Mouse (Mus musculus): ENCODE measurements at regions not wholly inside any gene's neighbourhood (a gene's known extent, or its start where the extent isn't known, plus 50 kb on each side); places are given as distances from the start of the nearest gene placed in this dataset.

- Histone ChIP-seq H3K36me3 (no peaks in the 10 kb centered on the region), H3K27me3 (no peaks in the 10 kb centered on the region), H3K9me3 (no peaks in the 10 kb centered on the region), H3K27ac (replicated peaks) (no peak overlapping the region), H3K9ac (replicated peaks) (no peak overlapping the region), H3K4me3 (no peak overlapping the region), H3K4me1 (no peaks in the 10 kb centered on the region), H3K4me2 (replicated peaks) (no peak overlapping the region)
- no peak for ATAC-seq (ENCODE audit: low FRiP score, low read depth)
- 80% methylated on average over 2 of the region's 2 CpGs for WGBS
Observed at GRCm38 (mm10) chr4:70952671-70953070, 417.9 kb upstream of the Megf9 start.

- Histone ChIP-seq H3K27me3 (no peaks in the 10 kb centered on the region), H3K4me1 (no peaks in the 10 kb centered on the region), H3K4me3 (no peak overlapping the region), H3K4me2 (replicated peaks) (no peak overlapping the region), H3K27ac (replicated peaks) (no peak overlapping the region), H3K9ac (replicated peaks) (no peak overlapping the region), H3K9me3 (no peaks in the 10 kb centered on the region), H3K36me3 (no peaks in the 10 kb centered on the region)
- no peak for ATAC-seq (ENCODE audit: low FRiP score, low read depth)
- 89% methylated on average over 2 of the region's 2 CpGs for WGBS
Observed at GRCm38 (mm10) chr4:70940146-70940545, 405.4 kb upstream of the Megf9 start.

- Histone ChIP-seq H3K27me3 (no peaks in the 10 kb centered on the region), H3K4me3 (no peak overlapping the region), H3K27ac (replicated peaks) (no peak overlapping the region), H3K36me3 (no peaks in the 10 kb centered on the region), H3K4me2 (replicated peaks) (no peak overlapping the region), H3K4me1 (no peaks in the 10 kb centered on the region), H3K9ac (replicated peaks) (no peak overlapping the region), H3K9me3 (no peaks in the 10 kb centered on the region)
- ATAC-seq (ENCODE audit: low FRiP score, low read depth) = no peak
Observed at GRCm38 (mm10) chr4:70934140-70934539, 399.3 kb upstream of the Megf9 start.

GRCm38 (mm10) chr4:70921972-70922692 is 387.3 kb upstream of the Megf9 start:
- Histone ChIP-seq H3K36me3 (no peaks in the 10 kb centered on the region), H3K9ac (replicated peaks) (no peak overlapping the region), H3K27ac (replicated peaks) (no peak overlapping the region), H3K4me3 (no peak overlapping the region), H3K4me1 (no peaks in the 10 kb centered on the region), H3K4me2 (replicated peaks) (no peak overlapping the region), H3K9me3 (no peaks in the 10 kb centered on the region), H3K27me3 (no peaks in the 10 kb centered on the region)
- peak; percentile 79 for ATAC-seq (ENCODE audit: low FRiP score, low read depth)
- 38% methylated on average over 3 of the region's 3 CpGs for WGBS

GRCm38 (mm10) chr4:70914566-70914965 is 379.8 kb upstream of the Megf9 start:
- no peaks in the 10 kb centered on the region for H3K4me1 ChIP-seq
- H3K27ac ChIP-seq (replicated peaks) = no peak overlapping the region
- H3K9me3 ChIP-seq = no peaks in the 10 kb centered on the region
- no peak overlapping the region for H3K9ac ChIP-seq (replicated peaks)
- H3K27me3 ChIP-seq = no peaks in the 10 kb centered on the region
- no peak for ATAC-seq (ENCODE audit: low FRiP score, low read depth)
- H3K4me3 ChIP-seq = no peak overlapping the region
- no peaks in the 10 kb centered on the region for H3K36me3 ChIP-seq
- no peak overlapping the region for H3K4me2 ChIP-seq (replicated peaks)

- no peak overlapping the region for H3K4me2 ChIP-seq (replicated peaks)
- WGBS = 81% methylated on average over 3 of the region's 3 CpGs
- no peak for ATAC-seq (ENCODE audit: low FRiP score, low read depth)
- H3K9me3 ChIP-seq = no peaks in the 10 kb centered on the region
- H3K9ac ChIP-seq (replicated peaks) = no peak overlapping the region
- no peak overlapping the region for H3K4me3 ChIP-seq
- no peaks in the 10 kb centered on the region for H3K27me3 ChIP-seq
- no peaks in the 10 kb centered on the region for H3K36me3 ChIP-seq
- no peak overlapping the region for H3K27ac ChIP-seq (replicated peaks)
- no peaks in the 10 kb centered on the region for H3K4me1 ChIP-seq
Observed at GRCm38 (mm10) chr4:70906771-70907749, 372.3 kb upstream of the Megf9 start.

Measured in midbrain, embryonic 12.5 days (tissue).